Mouse (Mus musculus) limb, embryonic 15.5 days (tissue): ENCODE measurements around the gene Slc25a44. TPM values are rescaled to one million over a fixed set of nuclear protein-coding genes. Genes with fewer than 3 reads are reported as not detected.
A peak's percentile ranks its signal among the peaks of the same experiment; 100 is the strongest.
"Not testable (repeated sequence)": the region's sequence is repeated elsewhere in the genome, so short reads cannot be mapped to it uniquely, and the experiment has no call there.

Experiments
- ATAC-seq: fragments of 200-750 bp; cut with Nextera tagmentation; 2 replicates; pipeline ENCODE4 v1.8.0; 2017; ENCODE audit warnings: low read depth, moderate TSS enrichment; ENCODE audit not compliant: insufficient number of reproducible peaks, low FRiP score, low TSS enrichment
- H3K27ac ChIP-seq: fragments of 300-500 bp; sonication (generic); 2 replicates; pipeline ENCODE4 v1.5.1; 2015; ENCODE audit warnings: moderate library complexity, mild to moderate bottlenecking, inconsistent platforms
- H3K27me3 ChIP-seq: fragments of 300-500 bp; sonication (generic); 2 replicates; pipeline ENCODE4 v1.6.1; 2015; ENCODE audit warnings: inconsistent platforms
- H3K36me3 ChIP-seq: fragments of 300-500 bp; sonication (generic); 2 replicates; pipeline ENCODE4 v1.6.1; 2015; ENCODE audit warnings: inconsistent platforms
- H3K4me1 ChIP-seq: fragments of 300-500 bp; sonication (generic); 2 replicates; pipeline ENCODE4 v1.6.1; 2015; ENCODE audit warnings: inconsistent platforms
- H3K4me2 ChIP-seq: fragments of 300-500 bp; sonication (generic); 2 replicates; pipeline ENCODE4 v1.6.1; 2015; ENCODE audit warnings: mild to moderate bottlenecking, inconsistent platforms
- H3K4me3 ChIP-seq: fragments of 300-500 bp; sonication (generic); 2 replicates; pipeline ENCODE4 v1.5.1; 2015; ENCODE audit warnings: mild to moderate bottlenecking, inconsistent platforms
- H3K9ac ChIP-seq: fragments of 300-500 bp; sonication (generic); 2 replicates; pipeline ENCODE4 v1.6.1; 2015; ENCODE audit warnings: inconsistent platforms
- H3K9me3 ChIP-seq: fragments of 300-500 bp; sonication (generic); 2 replicates; pipeline ENCODE4 v1.6.1; 2016; ENCODE audit warnings: inconsistent platforms
- WGBS: fragments of 180-500 bp; shearing (Covaris S2); methylation state at CpG from one replicate; pipeline ENCODE4 v1.1.7; 2015; 5-methylcytosine and 5-hydroxymethylcytosine counted together
- polyA plus RNA-seq: library from polyadenylated mRNA; unstranded; fragments of >200 nt; fragmentation: Nextera tagmentation; extraction: Ambion mirVana; gene quantifications from 2 replicates; pipeline ENCODE4 v1.2.1, GENCODE M21; 2015

Gene Slc25a44
- polyA plus RNA-seq, 1 experiment from 2014 or later, result 16.5 TPM

GRCm38 (mm10) chr3:88376644-88377043, 48.3 kb downstream of the Slc25a44 start:
- H3K27me3 ChIP-seq, ATAC-seq, H3K27ac ChIP-seq, H3K4me1 ChIP-seq, H3K9me3 ChIP-seq, H3K9ac ChIP-seq, H3K36me3 ChIP-seq: not testable (repeated sequence)
- WGBS, result 22% methylated on average over 7 of the region's 7 CpGs
- peak overlapping the region; percentile 25; the same call in 1 of the 2 replicates for H3K4me3 ChIP-seq
- H3K4me2 ChIP-seq, result peak overlapping the region; percentile 56

GRCm38 (mm10) chr3:88375750-88376626, 49.0 kb downstream of the Slc25a44 start:
- Histone ChIP-seq H3K4me3 (peak overlapping the region; percentile 25), H3K4me2 (peak overlapping the region; percentile 56), H3K27ac (peak overlapping the region; percentile 59)
- not testable (repeated sequence) for H3K27me3 ChIP-seq, H3K4me1 ChIP-seq, H3K36me3 ChIP-seq, H3K9ac ChIP-seq, H3K9me3 ChIP-seq
- WGBS, result 10% methylated on average over 19 of the region's 19 CpGs
- ATAC-seq, result peak; percentile 76

DNA sequence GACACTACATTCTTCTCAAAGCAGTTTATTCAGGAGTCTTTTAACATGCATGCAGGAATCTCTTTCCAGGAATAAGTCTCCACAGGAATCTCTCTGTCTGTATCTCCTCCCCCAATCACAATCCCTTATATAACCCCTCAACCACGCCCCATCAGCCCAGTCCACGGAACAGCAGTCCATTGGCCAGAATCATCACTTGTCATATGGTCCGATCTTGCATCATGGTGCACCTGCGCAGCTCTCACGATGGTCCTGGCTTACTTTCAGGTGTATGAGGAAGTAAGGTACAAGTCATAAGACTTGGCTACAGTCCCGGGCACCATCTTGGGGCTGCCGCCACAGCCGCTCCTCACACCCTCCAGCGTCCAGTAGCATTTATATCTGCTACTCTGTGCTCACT, 52.3 kb downstream of the Slc25a44 start, which contains the start of gene Bglap3:
Gene Bglap3, minus strand, starts transcription at position 101 of the 400 bp plus-strand sequence.
- H3K27ac ChIP-seq, H3K4me3 ChIP-seq, H3K9ac ChIP-seq, ATAC-seq, H3K27me3 ChIP-seq, H3K9me3 ChIP-seq, H3K4me1 ChIP-seq, H3K36me3 ChIP-seq, H3K4me2 ChIP-seq: not testable (repeated sequence)
- 90% methylated on average over 9 of the region's 9 CpGs for WGBS

DNA sequence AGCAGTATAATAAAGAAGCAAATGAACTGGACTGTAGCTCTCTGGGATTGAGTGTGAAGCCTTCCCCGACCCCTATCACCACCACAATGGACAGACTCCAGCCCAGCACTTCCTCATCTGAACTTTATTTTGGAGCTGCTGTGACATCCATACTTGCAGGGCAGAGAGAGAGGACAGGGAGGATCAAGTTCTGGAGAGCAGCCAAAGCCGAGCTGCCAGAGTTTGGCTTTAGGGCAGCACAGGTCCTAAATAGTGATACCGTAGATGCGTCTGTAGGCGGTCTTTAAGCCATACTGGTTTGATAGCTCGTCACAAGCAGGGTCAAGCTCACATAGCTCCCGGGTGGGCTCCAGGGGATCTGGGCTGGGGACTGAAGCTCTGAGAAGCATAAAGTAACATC, 56.4 kb downstream of the Slc25a44 start:
- H3K4me1 ChIP-seq, result peaks cover 13% of the 10 kb centered on the region
- not testable (repeated sequence) for ATAC-seq, H3K4me2 ChIP-seq, H3K9ac ChIP-seq, H3K4me3 ChIP-seq, H3K36me3 ChIP-seq, H3K27ac ChIP-seq, H3K9me3 ChIP-seq
- WGBS, result 73% methylated on average over 7 of the region's 7 CpGs
- H3K27me3 ChIP-seq, result peaks cover 17% of the 10 kb centered on the region

GRCm38 (mm10) chr3:88367517-88367916, 57.4 kb downstream of the Slc25a44 start:
- H3K36me3 ChIP-seq, H3K27ac ChIP-seq, ATAC-seq, H3K9ac ChIP-seq, H3K9me3 ChIP-seq, H3K4me3 ChIP-seq: not testable (repeated sequence)
- Histone ChIP-seq H3K27me3 (peaks cover 17% of the 10 kb centered on the region), H3K4me1 (peaks cover 13% of the 10 kb centered on the region), H3K4me2 (peak overlapping the region; percentile 43)
- 52% methylated on average over 3 of the region's 7 CpGs for WGBS

DNA sequence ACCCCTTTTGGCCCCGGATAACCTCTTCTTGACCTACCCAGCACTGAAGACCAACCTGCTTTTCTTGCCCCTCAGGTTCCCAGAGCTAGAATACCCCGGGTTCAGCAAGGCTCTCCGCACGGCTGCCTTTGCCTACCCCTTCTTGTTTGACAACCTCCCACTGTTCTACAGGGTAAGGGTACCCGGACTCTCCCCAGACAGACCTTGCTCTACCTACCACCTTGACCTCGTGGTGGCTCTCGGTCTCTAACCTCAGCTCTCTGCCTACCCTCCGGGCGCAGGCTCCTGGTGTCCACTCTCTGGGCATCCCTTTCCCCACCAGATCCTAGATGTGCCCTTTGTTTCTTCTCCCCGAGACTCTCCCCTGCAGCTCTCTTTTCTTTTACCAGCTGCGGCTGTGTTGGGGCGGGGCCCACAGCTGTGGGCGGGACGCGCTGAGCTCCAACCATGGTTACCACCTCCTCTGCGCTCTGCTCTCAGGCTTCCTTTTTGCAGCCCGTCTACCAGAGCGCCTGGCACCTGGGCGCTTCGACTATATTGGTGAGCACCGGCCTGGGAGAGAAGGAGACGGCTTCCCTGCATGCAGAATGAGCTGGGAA, 58.0 kb downstream of the Slc25a44 start:
- H3K4me3 ChIP-seq, result peak overlapping the region; percentile 27
- not testable (repeated sequence) for H3K36me3 ChIP-seq, H3K27ac ChIP-seq, H3K9ac ChIP-seq, H3K9me3 ChIP-seq
- H3K4me1 ChIP-seq, result peaks cover 13% of the 10 kb centered on the region
- ATAC-seq, result peak; percentile 50; the same call in 1 of the 2 replicates
- H3K4me2 ChIP-seq, result peak overlapping the region; percentile 43
- H3K27me3 ChIP-seq, result peaks cover 17% of the 10 kb centered on the region
- whole genome bisulfite sequencing, result 6% methylated on average over 22 of the region's 22 CpGs

DNA sequence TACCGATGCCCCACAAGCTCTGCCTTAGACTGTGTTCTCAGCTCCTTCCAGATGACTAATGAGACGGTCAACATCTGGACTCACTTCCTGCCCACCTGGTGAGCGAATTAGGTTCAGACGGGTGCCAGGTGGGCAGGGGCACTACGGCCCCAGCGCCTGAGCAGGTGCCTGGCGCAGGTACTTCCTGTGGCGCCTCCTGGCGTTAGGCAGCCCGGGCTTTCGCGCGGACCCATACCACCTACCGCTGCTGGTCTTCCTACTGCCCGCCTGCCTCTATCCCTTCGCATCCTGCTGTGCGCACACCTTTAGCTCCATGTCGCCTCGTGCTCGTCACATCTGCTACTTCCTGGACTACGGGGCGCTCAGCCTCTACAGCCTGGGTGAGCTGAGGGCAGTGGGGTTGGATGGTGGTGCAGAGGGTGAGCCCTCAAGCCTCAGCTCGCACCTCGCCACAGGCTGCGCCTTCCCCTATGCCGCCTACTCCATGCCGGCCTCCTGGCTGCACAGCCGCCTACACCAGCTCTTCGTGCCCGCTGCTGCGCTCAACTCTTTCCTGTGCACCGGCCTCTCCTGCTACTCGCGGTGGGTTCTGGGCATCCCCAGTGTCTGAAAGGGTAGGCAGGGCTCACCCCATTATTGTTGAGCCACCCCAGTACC, 59.1 kb downstream of the Slc25a44 start:
- Histone ChIP-seq H3K4me1 (peaks cover 13% of the 10 kb centered on the region), H3K27me3 (peaks cover 17% of the 10 kb centered on the region), H3K4me2 (no peak overlapping the region), H3K9me3 (no peaks in the 10 kb centered on the region), H3K36me3 (peaks cover 15% of the 10 kb centered on the region), H3K4me3 (no peak overlapping the region), H3K27ac (no peak overlapping the region), H3K9ac (no peak overlapping the region)
- ATAC-seq, result no peak
- 31% methylated on average over 34 of the region's 34 CpGs for WGBS

GRCm38 (mm10) chr3:88364337-88364736, 60.6 kb downstream of the Slc25a44 start, which contains the start of gene Paqr6:
Gene Paqr6, plus strand, starts transcription at chr3:88364584.
- peaks cover 30% of the 10 kb centered on the region for H3K36me3 ChIP-seq
- peak within 1 kb of the TSS; percentile 62 for H3K27ac ChIP-seq
- peak within 1 kb of the TSS; percentile 28 for H3K4me3 ChIP-seq
- H3K4me1 ChIP-seq, result peaks cover 13% of the 10 kb centered on the region
- WGBS, result 3% methylated on average over 16 of the region's 16 CpGs
- no peaks in the 10 kb centered on the region for H3K9me3 ChIP-seq
- peaks cover 17% of the 10 kb centered on the region for H3K27me3 ChIP-seq
- 0 out of 2 replicates have a peak within 1 kb of the TSS, but pooled peaks have one; percentile 12 for H3K9ac ChIP-seq
- no peak for ATAC-seq
- peak within 1 kb of the TSS; percentile 41 for H3K4me2 ChIP-seq

- Histone ChIP-seq H3K9me3 (no peaks in the 10 kb centered on the region), H3K27ac (peak overlapping the region; percentile 62; the same call in 1 of the 2 replicates), H3K4me2 (no peak overlapping the region), H3K36me3 (peaks cover 36% of the 10 kb centered on the region), H3K4me3 (no peak overlapping the region), H3K4me1 (peaks cover 13% of the 10 kb centered on the region), H3K27me3 (peaks cover 17% of the 10 kb centered on the region), H3K9ac (no peak overlapping the region)
- 0 out of 2 replicates have a peak, but pooled peaks have one; percentile 13 for ATAC-seq
- 41% methylated on average over 4 of the region's 4 CpGs for WGBS
These were observed 61.2 kb downstream of the Slc25a44 start for GRCm38 (mm10) chr3:88363700-88364099.

- peaks cover 55% of the 10 kb centered on the region for H3K36me3 ChIP-seq
- H3K27ac ChIP-seq, result no peak overlapping the region
These were observed 63.2 kb downstream of the Slc25a44 start for GRCm38 (mm10) chr3:88361612-88362313.

DNA sequence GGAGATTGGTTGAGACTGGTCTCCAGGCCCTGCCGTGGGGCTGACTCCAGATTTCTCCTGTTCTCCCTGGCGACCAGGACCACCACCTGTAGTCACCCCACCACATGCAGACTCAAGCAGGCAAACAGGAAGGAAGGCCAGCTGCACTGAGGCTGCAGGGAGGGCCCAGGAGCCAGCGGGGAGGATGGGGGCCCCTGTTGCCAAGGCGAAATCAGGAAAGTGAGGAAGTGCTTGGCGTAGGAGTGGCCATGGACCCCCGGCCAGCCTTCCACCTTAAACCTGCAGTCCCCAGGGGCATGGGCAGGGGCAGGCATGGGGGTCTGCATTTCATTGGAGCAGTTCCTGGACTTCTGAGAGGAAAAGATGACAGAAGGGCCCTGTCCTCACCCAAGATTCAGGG, 63.8 kb downstream of the Slc25a44 start:
- peaks cover 61% of the 10 kb centered on the region for H3K36me3 ChIP-seq
- H3K9ac ChIP-seq, result no peak overlapping the region
- no peaks in the 10 kb centered on the region for H3K9me3 ChIP-seq
- no peak for ATAC-seq
- no peak overlapping the region for H3K27ac ChIP-seq
- peaks cover 11% of the 10 kb centered on the region for H3K4me1 ChIP-seq
- no peak overlapping the region for H3K4me3 ChIP-seq
- H3K4me2 ChIP-seq, result no peak overlapping the region
- peaks cover 15% of the 10 kb centered on the region for H3K27me3 ChIP-seq
- 66% methylated on average over 6 of the region's 6 CpGs for WGBS

More at GRCm38 (mm10) chr3:88361612-88362313, 63.2 kb downstream of the Slc25a44 start:
- H3K4me2 ChIP-seq, result no peak overlapping the region
- no peak for ATAC-seq
- peaks cover 17% of the 10 kb centered on the region for H3K27me3 ChIP-seq
- whole genome bisulfite sequencing, result 75% methylated on average over 2 of the region's 2 CpGs
- H3K4me3 ChIP-seq, result no peak overlapping the region
- no peaks in the 10 kb centered on the region for H3K9me3 ChIP-seq
- H3K4me1 ChIP-seq, result peaks cover 11% of the 10 kb centered on the region
- no peak overlapping the region for H3K9ac ChIP-seq
